Mouse (Mus musculus) lung, postnatal 25 days (tissue): ENCODE results near the gene Zfp954.
"Not testable (repeated sequence)": the region's sequence is repeated elsewhere in the genome, so short reads cannot be mapped to it uniquely, and the experiment has no call there.

Experiments used
- DNase-seq: peaks from one replicate; pipeline ENCODE4 v3.0.0; 2022; ENCODE audit warnings: low spot score

Gene Zfp954

GRCm38 (mm10) chr7:7120921-7121601 is at the start of gene Zfp954:
TSS of gene Zfp954 (minus strand) at chr7:7121488.
- DNase-seq: peak; percentile 93

GRCm38 (mm10) chr7:7145991-7146608 is 24.8 kb upstream of the Zfp954 start:
- no peak for DNase-seq

GRCm38 (mm10) chr7:7144215-7144614 is 22.9 kb upstream of the Zfp954 start:
- DNase-seq: no peak

GRCm38 (mm10) chr7:7136379-7136866 is 15.1 kb upstream of the Zfp954 start, which contains the start of gene Zfp773:
TSS of gene Zfp773 (minus strand) at chr7:7136755.
- peak; percentile 40 for DNase-seq

- no peak for DNase-seq
Observed at GRCm38 (mm10) chr7:7132751-7133150, 11.5 kb upstream of the Zfp954 start.

GRCm38 (mm10) chr7:7130491-7131124 is 9.3 kb upstream of the Zfp954 start:
- not testable (repeated sequence) for DNase-seq

GRCm38 (mm10) chr7:7121602-7121980 is 303 bp upstream of the Zfp954 start:
- no peak for DNase-seq

- DNase-seq: no peak
Observed at GRCm38 (mm10) chr7:7118441-7118840, 2.8 kb downstream of the Zfp954 start.

GRCm38 (mm10) chr7:7108501-7108900 is 12.8 kb downstream of the Zfp954 start:
- no peak for DNase-seq
